Mouse (Mus musculus) liver, embryonic 14.5 days (tissue): Measurements from ENCODE around the gene Plxna4.

Experiments
- CTCF ChIP-seq: IDR thresholded peaks from 2 replicates; pipeline ENCODE4 v1.5.1; 2016; ENCODE audit warnings: antibody characterized with exemption, low read depth, control low read depth
- EP300 ChIP-seq: IDR thresholded peaks from 2 replicates; pipeline ENCODE4 v1.6.1; 2016; ENCODE audit warnings: antibody characterized with exemption, low read depth

GRCm38 (mm10) chr6:32330034-32330795 is 257.8 kb downstream of the Plxna4 start:
- TF ChIP-seq CTCF: no peak
- TF ChIP-seq EP300: no peak
